Mouse (Mus musculus) hindbrain, embryonic 13.5 days (tissue): Measurements from ENCODE around the gene Abhd12. TPM values are rescaled to one million over a fixed set of nuclear protein-coding genes. Genes with fewer than 3 reads are reported as not detected.
A peak's percentile ranks its signal among the peaks of the same experiment; 100 is the strongest.
"Not testable (repeated sequence)": the region's sequence is repeated elsewhere in the genome, so short reads cannot be mapped to it uniquely, and the experiment has no call there.

Source experiments
- ATAC-seq: fragments of 200-750 bp; cut with Nextera tagmentation; 2 replicates; pipeline ENCODE4 v1.8.0; 2017; ENCODE audit warnings: moderate TSS enrichment; ENCODE audit not compliant: low FRiP score
- H3K27ac ChIP-seq: fragments of 300-500 bp; sonication (generic); 2 replicates; pipeline ENCODE4 v1.5.1; 2015; ENCODE audit warnings: inconsistent platforms, mild to moderate bottlenecking, moderate library complexity
- H3K27me3 ChIP-seq: fragments of 300-500 bp; sonication (generic); 2 replicates; pipeline ENCODE4 v1.6.1; 2015; ENCODE audit warnings: mild to moderate bottlenecking, inconsistent platforms
- H3K36me3 ChIP-seq: fragments of 300-500 bp; sonication (generic); 2 replicates; pipeline ENCODE4 v1.6.1; 2015; ENCODE audit warnings: mild to moderate bottlenecking, inconsistent platforms
- H3K4me1 ChIP-seq: fragments of 300-500 bp; sonication (generic); replicated peaks from 2 replicates; pipeline ENCODE4 v1.6.1; 2015; ENCODE audit warnings: inconsistent platforms
- H3K4me2 ChIP-seq: fragments of 300-500 bp; sonication (generic); 2 replicates; pipeline ENCODE4 v1.6.1; 2015; ENCODE audit warnings: inconsistent platforms, mild to moderate bottlenecking, moderate library complexity
- H3K4me3 ChIP-seq: fragments of 300-500 bp; sonication (generic); 2 replicates; pipeline ENCODE4 v1.5.1; 2015; ENCODE audit warnings: mild to moderate bottlenecking, inconsistent platforms
- H3K9ac ChIP-seq: fragments of 300-500 bp; sonication (generic); 2 replicates; pipeline ENCODE4 v1.6.1; 2015; ENCODE audit warnings: mild to moderate bottlenecking, inconsistent platforms
- H3K9me3 ChIP-seq: fragments of 300-500 bp; sonication (generic); 2 replicates; pipeline ENCODE4 v1.6.1; 2016; ENCODE audit warnings: inconsistent platforms
- WGBS: fragments of 180-500 bp; shearing (Covaris S2); methylation state at CpG from one replicate; pipeline ENCODE4 v1.1.7; 2015; 5-methylcytosine and 5-hydroxymethylcytosine counted together
- polyA plus RNA-seq: library from polyadenylated mRNA; unstranded; fragments of >200 nt; fragmentation: Nextera tagmentation; extraction: Ambion mirVana; gene quantifications from 2 replicates; pipeline ENCODE4 v1.2.1, GENCODE M21; 2015

Gene Abhd12
- 97.1 and 98.5 TPM in 2 replicates for polyA plus RNA-seq

DNA sequence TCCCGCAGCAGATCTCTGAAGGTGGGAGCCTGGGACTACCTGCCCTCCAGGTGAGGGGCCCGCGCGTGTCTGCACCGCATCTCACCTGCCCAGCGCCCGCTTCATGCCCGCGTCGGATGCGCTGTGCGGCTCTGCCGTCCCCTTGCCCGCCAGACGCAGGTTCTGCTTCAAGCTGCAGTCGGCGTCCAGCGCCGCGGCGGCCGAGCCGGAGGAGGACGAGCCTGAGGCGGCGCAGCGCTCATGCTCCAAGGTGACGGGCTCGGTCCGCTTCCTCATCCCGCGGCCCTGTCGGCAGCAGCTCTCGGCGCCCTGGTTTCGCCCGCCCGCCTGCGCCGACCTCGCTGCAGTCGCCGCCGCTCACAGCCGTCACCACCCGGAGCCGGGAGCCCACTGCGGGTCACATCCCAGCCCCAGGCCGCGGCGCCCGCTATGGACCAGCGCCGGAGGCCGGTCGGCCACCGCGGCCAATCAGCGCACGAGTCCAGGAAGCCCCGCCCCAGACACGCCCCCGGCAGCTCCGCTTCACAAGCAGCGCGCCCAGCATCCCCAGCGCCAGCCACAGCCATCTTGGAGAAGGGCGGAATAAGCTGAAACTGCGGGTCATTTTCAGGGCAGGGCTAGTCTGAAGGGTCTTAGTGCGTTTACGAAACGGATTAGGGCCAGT lies at the start of gene Abhd12:
Gene Abhd12, minus strand, starts transcription at position 470 of the 664 bp plus-strand sequence.
- ATAC-seq = peak; percentile 98
- Histone ChIP-seq H3K4me1 (peaks cover 20% of the 10 kb centered on the region), H3K9ac (peak within 1 kb of the TSS; percentile 96), H3K27ac (peak within 1 kb of the TSS; percentile 93), H3K36me3 (peaks cover 5% of the 10 kb centered on the region; the same call in 1 of the 2 replicates), H3K4me2 (peak within 1 kb of the TSS; percentile 87), H3K4me3 (peak within 1 kb of the TSS; percentile 96), H3K27me3 (0 out of 2 replicates have a peak, but pooled peaks cover 4% of the 10 kb centered on the region), H3K9me3 (no peaks in the 10 kb centered on the region)
- under 1% methylated on average over 72 of the region's 72 CpGs for whole genome bisulfite sequencing

DNA sequence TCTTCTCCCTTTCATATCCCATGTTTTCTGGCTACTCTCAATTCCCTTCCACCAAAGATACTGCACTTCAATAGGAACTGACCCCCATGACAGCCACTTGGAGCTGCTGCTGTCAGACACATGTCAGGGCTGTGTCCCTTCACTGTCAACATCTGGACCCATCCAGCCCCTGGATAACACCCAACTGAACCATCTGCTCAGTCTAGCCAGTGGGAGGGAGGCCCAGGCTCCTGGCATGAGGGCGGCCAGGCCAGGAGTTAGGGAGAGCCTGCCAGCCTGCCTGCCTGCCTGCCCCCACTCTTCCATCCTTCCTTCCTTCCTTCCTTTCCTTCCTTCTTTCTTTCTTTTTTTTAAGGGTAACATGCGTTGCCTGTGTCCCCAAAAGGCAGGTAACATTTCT lies 46.7 kb upstream of the Abhd12 start:
- Histone ChIP-seq H3K36me3 (peaks cover 55% of the 10 kb centered on the region), H3K4me1 (no peaks in the 10 kb centered on the region), H3K9ac (no peak overlapping the region), H3K27ac (no peak overlapping the region), H3K9me3 (no peaks in the 10 kb centered on the region), H3K27me3 (no peaks in the 10 kb centered on the region), H3K4me2 (no peak overlapping the region), H3K4me3 (no peak overlapping the region)
- no peak for ATAC-seq
- WGBS = 95% methylated on average over 2 of the region's 2 CpGs

DNA sequence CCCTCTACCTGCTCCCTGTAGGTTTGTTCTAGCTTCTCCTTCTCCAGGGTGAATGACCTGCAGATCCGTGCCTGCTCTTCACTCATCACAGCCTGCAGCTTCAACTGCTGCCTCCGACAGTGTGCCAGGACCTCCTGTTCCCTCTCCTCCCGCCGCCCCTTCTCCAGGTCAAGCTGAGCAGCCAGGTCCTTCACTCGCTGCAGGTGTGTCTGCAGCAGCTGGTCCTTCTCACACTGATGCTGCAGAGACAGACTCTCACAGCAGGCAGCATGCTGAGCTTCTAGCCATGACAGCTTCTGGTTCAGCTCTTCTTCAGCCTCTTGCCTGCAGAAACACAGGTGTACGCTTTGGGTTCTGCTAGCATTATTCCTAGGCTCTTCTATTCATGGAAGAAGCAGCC lies 45.5 kb upstream of the Abhd12 start:
- no peak overlapping the region for H3K4me3 ChIP-seq
- H3K36me3 ChIP-seq = peaks cover 48% of the 10 kb centered on the region
- H3K27ac ChIP-seq = no peak overlapping the region
- no peak overlapping the region for H3K4me2 ChIP-seq
- WGBS = 93% methylated on average over 6 of the region's 6 CpGs
- no peaks in the 10 kb centered on the region for H3K27me3 ChIP-seq
- no peak for ATAC-seq
- no peaks in the 10 kb centered on the region for H3K9me3 ChIP-seq
- no peaks in the 10 kb centered on the region for H3K4me1 ChIP-seq
- H3K9ac ChIP-seq = no peak overlapping the region

DNA sequence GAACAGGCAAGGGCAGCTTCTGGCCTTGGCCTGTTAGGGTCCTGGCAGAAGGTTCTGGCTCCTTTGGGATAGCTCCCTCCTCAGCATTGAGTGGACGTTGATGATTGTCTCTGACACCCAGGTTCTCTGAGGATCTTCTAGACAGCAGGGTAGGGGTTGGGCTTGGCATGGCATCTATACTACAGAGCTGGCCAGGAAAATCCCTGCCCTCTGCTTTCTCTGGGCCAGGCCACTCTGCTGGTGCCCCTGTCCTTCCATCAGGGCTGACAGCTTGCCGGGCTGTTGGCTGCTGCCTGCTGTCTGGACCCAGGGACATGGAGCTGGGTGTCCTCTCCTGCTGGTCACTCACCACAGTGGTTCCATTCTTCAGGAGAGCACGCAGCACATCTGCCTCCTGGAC lies 45.1 kb upstream of the Abhd12 start:
- Histone ChIP-seq H3K4me2 (no peak overlapping the region), H3K36me3 (peaks cover 47% of the 10 kb centered on the region), H3K27me3 (no peaks in the 10 kb centered on the region), H3K4me1 (no peaks in the 10 kb centered on the region), H3K4me3 (no peak overlapping the region), H3K9ac (no peak overlapping the region), H3K9me3 (no peaks in the 10 kb centered on the region), H3K27ac (no peak overlapping the region)
- 97% methylated on average over 3 of the region's 3 CpGs for WGBS
- no peak for ATAC-seq

DNA sequence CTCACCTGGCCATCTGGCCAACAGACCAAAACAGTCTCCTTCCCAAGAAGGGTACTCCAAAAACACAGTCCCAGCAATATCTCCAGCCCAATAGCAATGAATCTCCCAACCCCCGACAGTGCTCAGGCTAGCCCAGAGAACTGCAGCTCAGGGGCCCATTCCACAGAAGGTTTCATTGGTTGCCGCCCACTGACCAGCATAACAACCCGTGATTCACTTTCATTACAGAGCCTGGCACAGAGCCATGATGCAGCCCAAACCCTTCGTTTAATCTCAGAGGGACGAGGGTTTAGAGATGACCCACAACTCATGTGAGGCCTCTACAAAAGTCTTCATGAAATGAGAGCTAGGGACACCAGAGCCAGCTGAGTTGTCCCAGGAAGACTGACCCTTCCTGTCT lies 44.2 kb upstream of the Abhd12 start:
- ATAC-seq = no peak
- WGBS = 91% methylated on average over 5 of the region's 5 CpGs
- no peaks in the 10 kb centered on the region for H3K9me3 ChIP-seq
- no peaks in the 10 kb centered on the region for H3K4me1 ChIP-seq
- H3K27ac ChIP-seq = no peak overlapping the region
- no peak overlapping the region for H3K9ac ChIP-seq
- no peaks in the 10 kb centered on the region for H3K27me3 ChIP-seq
- H3K36me3 ChIP-seq = peaks cover 53% of the 10 kb centered on the region
- H3K4me2 ChIP-seq = no peak overlapping the region
- H3K4me3 ChIP-seq = no peak overlapping the region

DNA sequence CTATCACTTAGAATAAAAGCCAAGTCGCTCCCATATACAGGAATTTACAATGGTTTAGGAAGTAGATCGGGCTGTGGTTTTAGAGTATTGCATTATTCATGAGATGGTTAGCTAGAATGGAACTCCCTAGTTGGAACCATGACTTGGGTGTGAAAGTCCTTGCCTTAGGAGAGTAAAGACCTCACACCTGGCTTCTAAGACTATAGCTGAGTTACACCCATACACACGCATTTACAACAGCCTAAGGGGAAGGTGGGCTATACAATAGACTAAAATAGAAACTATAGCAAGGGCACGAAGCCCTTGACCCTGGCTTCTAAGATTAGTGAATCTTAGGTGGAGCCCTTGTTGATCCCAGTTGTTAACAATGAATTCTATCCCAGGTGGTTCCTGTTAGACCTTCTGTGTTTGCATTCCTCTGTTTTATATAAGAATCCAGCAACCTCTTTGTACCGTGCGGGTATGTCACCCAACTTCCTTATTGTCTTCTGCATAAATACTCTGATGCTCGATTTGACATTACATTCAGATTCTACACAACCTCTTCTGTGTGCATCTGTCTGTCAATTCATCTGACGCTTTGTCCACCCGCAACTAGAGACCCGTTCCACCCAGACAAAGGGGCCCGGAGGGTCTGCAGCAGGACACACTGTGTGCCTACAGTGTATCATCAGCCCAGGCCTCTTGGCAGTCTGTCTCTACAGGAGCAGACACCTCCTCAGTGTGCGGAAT lies 43.5 kb upstream of the Abhd12 start:
- not testable (repeated sequence) for ATAC-seq

DNA sequence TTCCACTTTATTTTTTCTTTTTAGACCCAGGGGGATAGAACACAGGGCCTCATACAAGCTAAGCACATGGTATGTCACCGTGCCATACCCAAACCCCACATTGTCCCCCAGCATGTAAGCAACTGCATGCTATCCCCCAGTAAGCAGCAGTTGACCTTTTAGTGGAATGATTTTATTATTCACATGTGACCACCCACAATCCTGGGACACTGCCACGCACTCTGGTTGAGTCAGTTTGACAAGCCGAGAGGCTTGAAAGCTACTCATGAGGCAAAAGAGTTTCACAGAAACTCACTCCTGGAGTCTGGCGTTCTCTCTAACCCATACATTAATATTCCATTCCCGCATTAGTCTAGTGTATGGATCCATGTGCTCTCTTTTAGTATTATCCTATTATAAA lies 42.8 kb upstream of the Abhd12 start:
- H3K27ac ChIP-seq, ATAC-seq, H3K9ac ChIP-seq, H3K4me3 ChIP-seq, H3K27me3 ChIP-seq, H3K9me3 ChIP-seq, H3K4me2 ChIP-seq, H3K4me1 ChIP-seq: not testable (repeated sequence)
- 91% methylated on average over 5 of the region's 5 CpGs for WGBS
- peaks cover 53% of the 10 kb centered on the region for H3K36me3 ChIP-seq

More for the DNA sequence above, 43.5 kb upstream of the Abhd12 start:
- not testable (repeated sequence) for H3K9ac ChIP-seq, H3K4me3 ChIP-seq, H3K9me3 ChIP-seq, H3K4me1 ChIP-seq, H3K4me2 ChIP-seq, H3K27ac ChIP-seq, H3K27me3 ChIP-seq
- 91% methylated on average over 12 of the region's 12 CpGs for WGBS
- H3K36me3 ChIP-seq = peaks cover 55% of the 10 kb centered on the region

DNA sequence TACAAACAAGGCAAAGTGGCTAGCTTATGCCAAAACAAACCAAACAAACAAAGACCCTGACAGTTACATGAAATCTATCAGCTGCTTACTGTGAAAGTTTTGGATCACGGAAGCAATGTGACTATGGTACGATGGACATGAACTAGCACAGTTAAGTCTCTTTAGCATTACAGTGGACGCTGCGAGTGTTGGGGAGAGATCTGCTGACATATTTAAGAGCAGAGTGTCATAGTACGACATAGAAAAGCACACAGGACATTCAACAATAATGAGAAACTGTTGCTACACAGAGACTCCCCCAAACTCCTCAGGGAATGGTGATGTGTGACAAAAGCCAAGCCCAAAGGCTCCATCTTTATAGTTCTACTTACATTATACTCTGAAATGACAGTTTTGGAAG lies 39.5 kb upstream of the Abhd12 start:
- Histone ChIP-seq H3K9ac (no peak overlapping the region), H3K27me3 (no peaks in the 10 kb centered on the region), H3K4me2 (no peak overlapping the region), H3K27ac (no peak overlapping the region), H3K9me3 (no peaks in the 10 kb centered on the region), H3K36me3 (peaks cover 33% of the 10 kb centered on the region; the same call in 1 of the 2 replicates), H3K4me3 (no peak overlapping the region), H3K4me1 (no peaks in the 10 kb centered on the region)
- ATAC-seq = no peak
- WGBS = 95% methylated on average over 5 of the region's 5 CpGs

DNA sequence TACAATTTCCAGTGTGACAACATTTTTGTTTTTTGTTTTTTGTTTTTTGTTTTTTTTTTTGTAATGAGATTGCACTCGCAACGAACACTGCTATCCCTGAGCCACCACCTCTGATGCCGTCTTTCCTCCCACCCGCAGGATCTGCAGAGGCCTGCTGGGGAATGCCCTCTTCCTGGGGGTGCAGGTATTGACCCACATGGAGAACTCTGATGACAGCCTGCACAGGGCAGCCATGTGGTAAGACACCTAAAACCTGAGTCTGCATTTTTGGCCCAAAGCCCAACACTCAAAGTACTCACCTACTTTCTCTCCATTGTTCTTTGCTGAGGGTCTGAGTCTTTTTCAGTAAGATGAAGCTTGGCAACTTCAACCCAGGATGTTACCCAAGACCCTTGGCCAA lies 30.1 kb upstream of the Abhd12 start:
- Histone ChIP-seq H3K27ac (no peak overlapping the region), H3K9me3 (no peaks in the 10 kb centered on the region), H3K4me2 (no peak overlapping the region), H3K9ac (no peak overlapping the region), H3K27me3 (no peaks in the 10 kb centered on the region), H3K4me1 (no peaks in the 10 kb centered on the region), H3K4me3 (no peak overlapping the region), H3K36me3 (peaks cover 48% of the 10 kb centered on the region)
- no peak for ATAC-seq
- 94% methylated on average over 4 of the region's 4 CpGs for WGBS

DNA sequence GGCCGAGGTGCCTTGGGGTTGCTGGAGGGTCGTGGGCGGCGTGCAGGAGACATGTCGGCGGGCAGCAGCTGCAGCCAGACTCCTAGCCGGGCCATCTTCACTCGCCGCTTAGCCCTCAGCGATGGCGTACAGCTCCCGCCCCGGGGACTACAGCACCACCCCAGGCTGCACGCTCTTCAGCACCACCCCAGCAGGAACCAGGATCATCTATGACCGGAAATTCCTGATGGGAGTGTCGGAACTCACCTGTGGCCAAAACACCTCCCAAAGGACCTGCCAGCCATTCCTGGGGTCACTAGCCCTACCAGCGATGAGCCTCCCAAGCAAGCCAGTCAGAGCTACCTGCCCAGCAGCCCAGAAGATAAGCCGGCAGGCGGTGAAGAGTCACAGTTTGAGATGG lies 28.9 kb upstream of the Abhd12 start:
- H3K27me3 ChIP-seq = no peaks in the 10 kb centered on the region
- H3K9me3 ChIP-seq = no peaks in the 10 kb centered on the region
- ATAC-seq = no peak
- 86% methylated on average over 19 of the region's 19 CpGs for WGBS
- no peak overlapping the region for H3K4me3 ChIP-seq
- H3K36me3 ChIP-seq = peaks cover 51% of the 10 kb centered on the region
- no peak overlapping the region for H3K27ac ChIP-seq
- no peak overlapping the region for H3K4me2 ChIP-seq
- no peaks in the 10 kb centered on the region for H3K4me1 ChIP-seq
- no peak overlapping the region for H3K9ac ChIP-seq

DNA sequence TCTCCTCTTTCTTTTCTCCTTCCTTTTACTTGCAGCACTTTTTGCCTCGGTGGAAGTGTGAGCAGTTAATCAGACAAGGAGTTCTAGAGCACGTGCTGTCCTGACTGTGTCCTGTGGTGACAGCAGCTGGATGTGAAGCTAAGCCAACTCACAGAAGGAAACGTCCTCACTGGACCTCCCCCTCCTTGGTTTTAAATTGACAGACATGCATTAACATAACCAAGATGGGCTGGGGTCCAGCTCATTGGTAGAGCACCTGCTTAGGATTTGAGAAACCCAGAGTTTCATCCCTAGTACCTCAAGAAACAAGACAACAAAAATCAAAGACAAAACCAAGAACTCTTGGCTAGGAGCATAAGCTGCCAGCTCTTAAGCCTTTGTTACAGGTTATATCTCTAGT lies 26.3 kb upstream of the Abhd12 start:
- H3K9me3 ChIP-seq = no peaks in the 10 kb centered on the region
- no peak overlapping the region for H3K27ac ChIP-seq
- peaks cover 46% of the 10 kb centered on the region for H3K36me3 ChIP-seq
- H3K4me1 ChIP-seq = no peaks in the 10 kb centered on the region
- 61% methylated on average over 3 of the region's 3 CpGs for WGBS
- no peak overlapping the region for H3K9ac ChIP-seq
- H3K4me2 ChIP-seq = no peak overlapping the region
- no peaks in the 10 kb centered on the region for H3K27me3 ChIP-seq
- no peak for ATAC-seq
- no peak overlapping the region for H3K4me3 ChIP-seq

DNA sequence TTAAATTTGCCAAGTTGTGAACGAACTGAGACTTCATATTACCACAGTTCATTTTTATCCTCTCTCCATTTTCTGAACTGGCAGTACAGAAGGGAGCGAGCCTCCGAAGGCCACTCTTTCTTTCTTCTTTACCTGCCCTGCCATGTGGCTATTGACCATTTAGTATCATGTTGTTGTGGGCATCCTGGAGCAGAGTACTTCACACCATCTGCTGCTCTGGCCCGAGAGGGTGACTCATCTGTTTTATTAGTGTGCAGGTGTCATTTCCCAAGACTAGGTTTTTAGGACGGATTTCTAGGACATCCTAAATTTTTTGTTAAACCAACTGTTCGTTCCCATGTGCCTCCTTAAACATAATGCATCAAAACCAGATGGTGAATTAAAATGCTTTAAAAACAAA lies 24.6 kb upstream of the Abhd12 start:
- H3K27me3 ChIP-seq = no peaks in the 10 kb centered on the region
- 92% methylated on average over 6 of the region's 6 CpGs for WGBS
- H3K27ac ChIP-seq = no peak overlapping the region
- no peaks in the 10 kb centered on the region for H3K9me3 ChIP-seq
- no peaks in the 10 kb centered on the region for H3K4me1 ChIP-seq
- peaks cover 36% of the 10 kb centered on the region for H3K36me3 ChIP-seq
- no peak overlapping the region for H3K9ac ChIP-seq
- H3K4me3 ChIP-seq = no peak overlapping the region
- H3K4me2 ChIP-seq = no peak overlapping the region
- ATAC-seq = no peak
